Mouse (Mus musculus) lung, postnatal 4 days (tissue): Measurements from ENCODE around the gene Fam71f2.

Source experiments
- DNase-seq, 2 experiments: peaks; one replicate each; pipeline ENCODE4 v3.0.0; 2021

The Fam71f2 gene

GRCm38 (mm10) chr6:29279293-29279692, at the start of gene Fam71f2:
TSS of gene Fam71f2 (plus strand) at chr6:29279593.
- no peak for DNase-seq

- DNase-seq: no peak
Observed at GRCm38 (mm10) chr6:29230386-29230785, 49.0 kb upstream of the Fam71f2 start.

GRCm38 (mm10) chr6:29231799-29232198, 47.6 kb upstream of the Fam71f2 start:
- DNase-seq: no peak

GRCm38 (mm10) chr6:29232321-29232720, 47.1 kb upstream of the Fam71f2 start:
- no peak for DNase-seq

GRCm38 (mm10) chr6:29233710-29234109, 45.7 kb upstream of the Fam71f2 start:
- no peak for DNase-seq

- DNase-seq: peak in 1 of 2 experiments; percentile 26
Observed at GRCm38 (mm10) chr6:29234272-29234671, 45.1 kb upstream of the Fam71f2 start.

GRCm38 (mm10) chr6:29240806-29241205, 38.6 kb upstream of the Fam71f2 start:
- DNase-seq: peak in 1 of 2 experiments; percentile 69

- no peak for DNase-seq
Observed at GRCm38 (mm10) chr6:29241697-29242096, 37.7 kb upstream of the Fam71f2 start.

- DNase-seq: no peak
Observed at GRCm38 (mm10) chr6:29242265-29242664, 37.1 kb upstream of the Fam71f2 start.

GRCm38 (mm10) chr6:29245272-29246120, 33.9 kb upstream of the Fam71f2 start:
- peak; percentile 43 to 58 for DNase-seq

GRCm38 (mm10) chr6:29246183-29246582, 33.2 kb upstream of the Fam71f2 start:
- no peak for DNase-seq

GRCm38 (mm10) chr6:29246585-29246984, 32.8 kb upstream of the Fam71f2 start:
- no peak for DNase-seq

- no peak for DNase-seq
Observed at GRCm38 (mm10) chr6:29247072-29247471, 32.3 kb upstream of the Fam71f2 start.

- DNase-seq: no peak
Observed at GRCm38 (mm10) chr6:29259418-29259817, 20.0 kb upstream of the Fam71f2 start.

GRCm38 (mm10) chr6:29261831-29262230, 17.6 kb upstream of the Fam71f2 start:
- no peak for DNase-seq

GRCm38 (mm10) chr6:29263650-29264455, 15.5 kb upstream of the Fam71f2 start:
- no peak for DNase-seq

- DNase-seq: no peak
Observed at GRCm38 (mm10) chr6:29264456-29264781, 15.0 kb upstream of the Fam71f2 start.

- DNase-seq: no peak
Observed at GRCm38 (mm10) chr6:29266936-29267335, 12.5 kb upstream of the Fam71f2 start.

- peak in 1 of 2 experiments; percentile 27 for DNase-seq
Observed at GRCm38 (mm10) chr6:29269006-29269668, 10.3 kb upstream of the Fam71f2 start.

GRCm38 (mm10) chr6:29270961-29271360, 8.4 kb upstream of the Fam71f2 start:
- peak; percentile 38 to 58 for DNase-seq

GRCm38 (mm10) chr6:29272312-29273072, 6.9 kb upstream of the Fam71f2 start, which contains the start of gene Hilpda:
TSS of gene Hilpda (plus strand) at chr6:29272488.
- peak; percentile 93 to 95 for DNase-seq

- DNase-seq: no peak
Observed at GRCm38 (mm10) chr6:29276746-29277145, 2.6 kb upstream of the Fam71f2 start.
